Mouse (Mus musculus): Measurements from ENCODE around the gene Gatc.
"Not testable (repeated sequence)": the region's sequence is repeated elsewhere in the genome, so short reads cannot be mapped to it uniquely, and the experiment has no call there.

GRCm38 (mm10) chr5:115378882-115379281 is 37.9 kb upstream of the Gatc start:
- not testable (repeated sequence) for TF ChIP-seq CTCF (IDR thresholded peaks at IDR 0.05; ENCODE audit: low read depth, low read length); GATA1 (IDR thresholded peaks at IDR 0.05; ENCODE audit: borderline replicate concordance, low read length)

Data from G1E (cell line).